Mouse (Mus musculus) testis, adult 2 months (tissue): ENCODE results near the gene Speg. TPM values are rescaled to one million over a fixed set of nuclear protein-coding genes. Genes with fewer than 3 reads are reported as not detected.

Experiments
- H3K27ac ChIP-seq: fragments of 200-500 bp; 2 replicates; pipeline ENCODE4 v1.5.1; 2012; ENCODE audit warnings: low read depth, low read length; ENCODE audit not compliant: control insufficient read depth, insufficient read depth
- H3K27me3 ChIP-seq: fragments of 200-500 bp; 2 replicates; pipeline ENCODE4 v1.6.1; 2012; ENCODE audit warnings: mild to moderate bottlenecking, low read length, moderate library complexity; ENCODE audit not compliant: control insufficient read depth, insufficient read depth
- H3K36me3 ChIP-seq: fragments of 200-500 bp; 2 replicates; pipeline ENCODE4 v1.6.1; 2012; ENCODE audit warnings: mild to moderate bottlenecking, low read length; ENCODE audit not compliant: control insufficient read depth, insufficient read depth
- H3K4me1 ChIP-seq: fragments of 200-500 bp; 2 replicates; pipeline ENCODE4 v1.6.1; 2012; ENCODE audit warnings: low read length; ENCODE audit not compliant: control insufficient read depth, insufficient read depth
- H3K4me3 ChIP-seq: fragments of 200-500 bp; 2 replicates; pipeline ENCODE4 v1.5.1; 2012; ENCODE audit warnings: low read depth, mild to moderate bottlenecking, low read length, moderate library complexity, mixed read lengths; ENCODE audit not compliant: control insufficient read depth
- CTCF ChIP-seq: fragments of 200-500 bp; IDR thresholded peaks from 2 replicates; pipeline ENCODE4 v1.5.1; 2012; ENCODE audit warnings: low read depth, mild to moderate bottlenecking, inconsistent platforms, low read length, moderate library complexity; ENCODE audit not compliant: control insufficient read depth, insufficient read depth, insufficient replicate concordance
- POLR2A ChIP-seq: fragments of 200-500 bp; IDR thresholded peaks from 2 replicates; pipeline ENCODE4 v1.6.1; 2012; ENCODE audit warnings: low read depth, mild to moderate bottlenecking, inconsistent platforms, low read length, moderate library complexity; ENCODE audit not compliant: control insufficient read depth
- polyA plus RNA-seq: library from polyadenylated mRNA; depleted of rRNA; stranded (reverse); fragments of >200 nt; gene quantifications from 2 replicates; pipeline ENCODE4 v1.2.3, GENCODE M21; 2012

Gene Speg
- polyA plus RNA-seq, 1 experiment, result 1.4 TPM

- Histone ChIP-seq H3K36me3 (no peaks in the 10 kb centered on the region), H3K4me1 (no peaks in the 10 kb centered on the region), H3K4me3 (no peak overlapping the region), H3K27ac (no peak overlapping the region), H3K27me3 (no peaks in the 10 kb centered on the region)
- TF ChIP-seq POLR2A (no peak), CTCF (no peak)
These were observed 37.1 kb downstream of the Speg start for GRCm38 (mm10) chr1:75412196-75412595.

- TF ChIP-seq POLR2A (no peak), CTCF (peak; percentile 47; the same call in 1 of the 2 replicates)
- H3K4me3 ChIP-seq, result no peak overlapping the region
- H3K36me3 ChIP-seq, result no peaks in the 10 kb centered on the region
- H3K27ac ChIP-seq, result no peak overlapping the region
- H3K4me1 ChIP-seq, result no peaks in the 10 kb centered on the region
- no peaks in the 10 kb centered on the region for H3K27me3 ChIP-seq
These were observed 38.7 kb downstream of the Speg start for GRCm38 (mm10) chr1:75413749-75414148.

- no peak overlapping the region; the same call in 1 of the 2 replicates for H3K4me3 ChIP-seq
- peaks cover 2% of the 10 kb centered on the region; the same call in 1 of the 2 replicates for H3K27me3 ChIP-seq
- TF ChIP-seq POLR2A, result no peak
- TF ChIP-seq CTCF, result no peak
- peaks cover 12% of the 10 kb centered on the region for H3K4me1 ChIP-seq
- H3K36me3 ChIP-seq, result no peaks in the 10 kb centered on the region
- H3K27ac ChIP-seq, result no peak overlapping the region
These were observed 46.7 kb downstream of the Speg start for GRCm38 (mm10) chr1:75421794-75422193.

- H3K4me3 ChIP-seq, result peak overlapping the region; percentile 28
- no peak overlapping the region for H3K27ac ChIP-seq
- peaks cover 12% of the 10 kb centered on the region for H3K4me1 ChIP-seq
These were observed 47.2 kb downstream of the Speg start for GRCm38 (mm10) chr1:75422216-75422822.

GRCm38 (mm10) chr1:75422823-75423471, 47.9 kb downstream of the Speg start:
- Histone ChIP-seq H3K4me3 (peak overlapping the region; percentile 28), H3K27me3 (peaks cover 2% of the 10 kb centered on the region; the same call in 1 of the 2 replicates), H3K36me3 (no peaks in the 10 kb centered on the region), H3K4me1 (peaks cover 12% of the 10 kb centered on the region), H3K27ac (no peak overlapping the region)
- TF ChIP-seq CTCF (no peak), POLR2A (no peak)

More at GRCm38 (mm10) chr1:75422216-75422822, 47.2 kb downstream of the Speg start:
- Histone ChIP-seq H3K27me3 (peaks cover 2% of the 10 kb centered on the region; the same call in 1 of the 2 replicates), H3K36me3 (no peaks in the 10 kb centered on the region)
- TF ChIP-seq CTCF, result no peak
- no peak for TF ChIP-seq POLR2A

GRCm38 (mm10) chr1:75423780-75424390, 48.8 kb downstream of the Speg start:
- TF ChIP-seq CTCF, result no peak
- no peak for TF ChIP-seq POLR2A
- H3K27me3 ChIP-seq, result peaks cover 2% of the 10 kb centered on the region; the same call in 1 of the 2 replicates
- H3K4me3 ChIP-seq, result no peak overlapping the region
- peaks cover 12% of the 10 kb centered on the region for H3K4me1 ChIP-seq
- H3K27ac ChIP-seq, result no peak overlapping the region
- no peaks in the 10 kb centered on the region for H3K36me3 ChIP-seq

GRCm38 (mm10) chr1:75425796-75426471, 50.8 kb downstream of the Speg start:
- H3K27me3 ChIP-seq, result peaks cover 2% of the 10 kb centered on the region; the same call in 1 of the 2 replicates
- H3K36me3 ChIP-seq, result no peaks in the 10 kb centered on the region
- TF ChIP-seq POLR2A (no peak), CTCF (peak; percentile 60; the same call in 1 of the 2 replicates)
- no peak overlapping the region for H3K4me3 ChIP-seq
- H3K4me1 ChIP-seq, result peaks cover 12% of the 10 kb centered on the region
- no peak overlapping the region for H3K27ac ChIP-seq
